Mouse (Mus musculus): Measurements from ENCODE around the gene Opn4. TPM values are rescaled to one million over a fixed set of nuclear protein-coding genes. Genes with fewer than 3 reads are reported as not detected.

The Opn4 gene
- total RNA-seq (2021): 1 to 10 TPM; 2.2 to 3.1 TPM

- intact Hi-C loops (cut with DNase I): no loop called here
- no peak for DNase-seq
Measured at GRCm38 (mm10) chr14:34599941-34600340, at the start of gene Opn4. Gene Opn4, minus strand, starts transcription at chr14:34600142.

- intact Hi-C loops (cut with DNase I): no loop called here
- DNase-seq: no peak
Measured at GRCm38 (mm10) chr14:34647870-34648475, 48.0 kb upstream of the Opn4 start.

GRCm38 (mm10) chr14:34644140-34644539 lies 44.2 kb upstream of the Opn4 start:
- intact Hi-C loops (cut with DNase I): no loop called here
- DNase-seq: no peak

- intact Hi-C loops (cut with DNase I): no loop called here
- no peak for DNase-seq
Measured at GRCm38 (mm10) chr14:34635721-34636120, 35.8 kb upstream of the Opn4 start.

- DNase-seq: no peak
- intact Hi-C loops (cut with DNase I): no loop called here
Measured at GRCm38 (mm10) chr14:34635192-34635591, 35.2 kb upstream of the Opn4 start.

GRCm38 (mm10) chr14:34632722-34633448 lies 32.9 kb upstream of the Opn4 start:
- intact Hi-C loops (cut with DNase I): no loop called here

GRCm38 (mm10) chr14:34626824-34627223 lies 26.9 kb upstream of the Opn4 start:
- intact Hi-C loops (cut with DNase I): no loop called here
- DNase-seq: no peak

More at GRCm38 (mm10) chr14:34632722-34633448, 32.9 kb upstream of the Opn4 start:
- no peak for DNase-seq

- intact Hi-C loops (cut with DNase I): no loop called here
Measured at GRCm38 (mm10) chr14:34623531-34624210, 23.7 kb upstream of the Opn4 start.

GRCm38 (mm10) chr14:34623074-34623473 lies 23.1 kb upstream of the Opn4 start:
- intact Hi-C loops (cut with DNase I): no loop called here

More at GRCm38 (mm10) chr14:34623531-34624210, 23.7 kb upstream of the Opn4 start:
- DNase-seq: no peak

GRCm38 (mm10) chr14:34620611-34621376 lies 20.9 kb upstream of the Opn4 start:
- intact Hi-C loops (cut with DNase I): no loop called here
- DNase-seq: peak; percentile 35 to 42

More at GRCm38 (mm10) chr14:34623074-34623473, 23.1 kb upstream of the Opn4 start:
- no peak for DNase-seq

- DNase-seq: no peak
- intact Hi-C loops (cut with DNase I): no loop called here
Measured at GRCm38 (mm10) chr14:34618808-34619207, 18.9 kb upstream of the Opn4 start.

- intact Hi-C loops (cut with DNase I): loop anchor here (1.0 to 2.0 kb wide), 2 partner anchors 152 to 161 kb away; no protein-coding TSS in a partner anchor
- peak; percentile 77 to 87 for DNase-seq
Measured at GRCm38 (mm10) chr14:34616821-34617220, 16.9 kb upstream of the Opn4 start.

GRCm38 (mm10) chr14:34615625-34616024 lies 15.7 kb upstream of the Opn4 start:
- intact Hi-C loops (cut with DNase I): loop anchor here (2.0 kb wide), 1 partner anchor 153 kb away; no protein-coding TSS in a partner anchor
- no peak for DNase-seq

- intact Hi-C loops (cut with DNase I): no loop called here
Measured at GRCm38 (mm10) chr14:34615082-34615481, 15.1 kb upstream of the Opn4 start.

GRCm38 (mm10) chr14:34614551-34614950 lies 14.6 kb upstream of the Opn4 start:
- intact Hi-C loops (cut with DNase I): no loop called here
- DNase-seq: no peak

More at GRCm38 (mm10) chr14:34615082-34615481, 15.1 kb upstream of the Opn4 start:
- no peak for DNase-seq

GRCm38 (mm10) chr14:34613523-34613922 lies 13.6 kb upstream of the Opn4 start:
- no peak for DNase-seq
- intact Hi-C loops (cut with DNase I): no loop called here

GRCm38 (mm10) chr14:34612222-34612621 lies 12.3 kb upstream of the Opn4 start:
- intact Hi-C loops (cut with DNase I): no loop called here
- no peak for DNase-seq

GRCm38 (mm10) chr14:34611591-34611990 lies 11.6 kb upstream of the Opn4 start:
- intact Hi-C loops (cut with DNase I): no loop called here
- no peak for DNase-seq

GRCm38 (mm10) chr14:34601910-34602309 lies 2.0 kb upstream of the Opn4 start:
- DNase-seq: no peak
- intact Hi-C loops (cut with DNase I): no loop called here

- no peak for DNase-seq
- intact Hi-C loops (cut with DNase I): no loop called here
Measured at GRCm38 (mm10) chr14:34595596-34596255, 4.2 kb downstream of the Opn4 start.

All from heart, postnatal 36 days (tissue).